Mouse (Mus musculus) kidney, embryonic 16.5 days (tissue): ENCODE results near the gene Gcnt2. TPM values are rescaled to one million over a fixed set of nuclear protein-coding genes. Genes with fewer than 3 reads are reported as not detected.
A peak's percentile ranks its signal among the peaks of the same experiment; 100 is the strongest.
"Not testable (repeated sequence)": the region's sequence is repeated elsewhere in the genome, so short reads cannot be mapped to it uniquely, and the experiment has no call there.

Experiments used
- ATAC-seq: fragments of 200-750 bp; cut with Nextera tagmentation; 2 replicates; pipeline ENCODE4 v1.8.0; 2017; ENCODE audit warnings: moderate TSS enrichment; ENCODE audit not compliant: low FRiP score, low TSS enrichment
- H3K27ac ChIP-seq: fragments of 300-500 bp; sonication (generic); 2 replicates; pipeline ENCODE4 v1.5.1; 2014; ENCODE audit warnings: low read length
- H3K27me3 ChIP-seq: fragments of 300-500 bp; sonication (generic); 2 replicates; pipeline ENCODE4 v1.6.1; 2014; ENCODE audit warnings: low read length, control low read depth, mixed read lengths; ENCODE audit not compliant: insufficient read depth
- H3K36me3 ChIP-seq: fragments of 300-500 bp; sonication (generic); 2 replicates; pipeline ENCODE4 v1.6.1; 2014; ENCODE audit warnings: low read length, control low read depth, mixed read lengths; ENCODE audit not compliant: insufficient read depth
- H3K4me1 ChIP-seq: fragments of 300-500 bp; sonication (generic); 2 replicates; pipeline ENCODE4 v1.6.1; 2014; ENCODE audit warnings: low read length, control low read depth, mixed read lengths; ENCODE audit not compliant: insufficient read depth
- H3K4me2 ChIP-seq: fragments of 300-500 bp; sonication (generic); replicated peaks from 2 replicates; pipeline ENCODE4 v1.6.1; 2014; ENCODE audit warnings: low read depth, low read length
- H3K4me3 ChIP-seq: fragments of 300-500 bp; sonication (generic); 2 replicates; pipeline ENCODE4 v1.5.1; 2014; ENCODE audit warnings: mild to moderate bottlenecking, low read length
- H3K9ac ChIP-seq: fragments of 300-500 bp; sonication (generic); replicated peaks from 2 replicates; pipeline ENCODE4 v1.6.1; 2014; ENCODE audit warnings: low read length
- H3K9me3 ChIP-seq: fragments of 300-500 bp; sonication (generic); 2 replicates; pipeline ENCODE4 v1.6.1; 2016; ENCODE audit warnings: low read length, control low read depth
- WGBS: fragments of 180-500 bp; shearing (Covaris S2); extraction: QIAGEN DNeasy Blood & Tissue Kit; methylation state at CpG from one replicate; pipeline ENCODE4 v1.1.7; 2014; 5-methylcytosine and 5-hydroxymethylcytosine counted together
- polyA plus RNA-seq: library from polyadenylated mRNA; unstranded; fragments of >200 nt; fragmentation: Nextera tagmentation; extraction: Ambion mirVana; gene quantifications from 2 replicates; pipeline ENCODE4 v1.2.1, GENCODE M21; 2015

Gene Gcnt2
- polyA plus RNA-seq, 1 experiment from 2014 or later: 5.9 TPM

DNA sequence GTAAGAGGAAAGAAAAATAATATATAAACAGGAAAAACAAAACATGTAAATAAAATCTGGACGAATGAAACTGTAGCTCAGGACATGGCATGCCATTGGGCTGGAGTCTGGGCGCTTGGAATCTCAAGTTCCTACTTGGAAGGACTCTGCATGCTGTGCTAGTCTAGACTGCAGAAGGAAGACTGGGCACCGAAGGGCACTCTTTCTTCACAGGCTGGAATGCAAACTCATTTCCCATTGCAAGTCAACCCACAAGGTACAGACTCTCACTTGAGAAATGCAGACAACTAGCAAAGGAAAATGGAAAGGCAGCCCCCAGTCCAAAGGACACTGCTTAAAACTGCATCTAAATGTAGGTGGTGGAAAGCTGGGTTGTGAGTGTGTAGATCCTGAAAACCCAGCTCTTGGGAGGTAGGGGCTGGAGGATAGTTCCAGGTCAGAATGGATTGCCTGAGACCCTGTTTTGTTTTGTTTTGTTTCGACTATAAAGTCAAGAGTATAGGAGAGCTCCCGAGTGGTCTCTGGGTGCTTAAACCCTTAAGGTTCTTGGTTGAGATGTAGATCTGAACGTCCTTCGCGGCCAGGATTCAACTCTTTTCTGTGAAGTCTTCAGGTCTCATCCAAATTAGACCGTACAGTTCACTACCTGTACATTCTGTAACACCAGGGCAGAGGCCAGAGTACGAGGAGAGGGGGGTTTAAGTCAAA lies 26.5 kb downstream of the Gcnt2 start:
- Histone ChIP-seq H3K27ac (no peak overlapping the region; the same call in 1 of the 2 replicates), H3K4me2 (peak overlapping the region; percentile 75), H3K9me3 (no peaks in the 10 kb centered on the region), H3K9ac (peak overlapping the region; percentile 70; the same call in 1 of the 2 replicates), H3K36me3 (no peaks in the 10 kb centered on the region), H3K4me1 (peaks cover 30% of the 10 kb centered on the region), H3K4me3 (peak overlapping the region; percentile 46), H3K27me3 (no peaks in the 10 kb centered on the region)
- WGBS: 39% methylated on average over 10 of the region's 10 CpGs
- no peak for ATAC-seq

DNA sequence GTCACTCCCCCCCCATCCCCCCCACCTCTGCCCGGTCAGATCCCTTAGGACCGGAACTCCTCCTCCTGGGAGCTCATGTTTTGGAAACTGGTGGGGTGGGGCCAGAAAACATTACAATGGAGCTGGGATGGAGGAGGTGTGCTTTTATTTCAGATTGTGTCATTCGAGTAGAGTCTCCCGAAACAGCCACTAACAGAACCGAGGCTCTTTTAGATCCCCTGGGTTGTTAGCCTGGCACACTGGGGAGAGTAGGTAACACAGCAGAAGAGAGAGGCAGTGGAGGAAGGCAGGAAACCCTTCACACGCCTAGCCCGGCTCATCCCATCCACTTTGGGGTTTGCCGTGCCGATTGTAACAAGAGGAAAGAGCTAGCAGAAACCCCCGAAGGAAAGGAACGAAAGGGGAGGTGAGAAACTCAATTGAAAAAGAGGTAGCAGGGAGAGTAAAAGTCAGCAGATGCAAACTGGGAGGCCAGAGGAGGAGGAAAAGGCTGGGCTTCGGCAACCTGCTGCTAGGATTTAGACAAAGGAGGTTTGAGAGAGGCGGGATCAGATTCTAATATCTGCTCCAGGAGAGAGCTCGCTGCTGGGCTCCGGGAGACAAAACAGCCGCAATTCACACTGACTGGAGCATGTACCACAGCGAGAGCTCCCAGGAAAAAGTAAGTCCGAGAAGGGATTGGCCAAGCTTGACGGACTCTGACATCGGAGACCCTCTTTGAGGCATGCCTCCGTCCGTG lies 27.3 kb downstream of the Gcnt2 start:
- H3K4me1 ChIP-seq: peaks cover 30% of the 10 kb centered on the region
- H3K9ac ChIP-seq: peak overlapping the region; percentile 70
- no peaks in the 10 kb centered on the region for H3K36me3 ChIP-seq
- peak overlapping the region; percentile 71 for H3K27ac ChIP-seq
- H3K27me3 ChIP-seq: no peaks in the 10 kb centered on the region
- ATAC-seq: peak; percentile 66
- WGBS: under 1% methylated on average over 22 of the region's 22 CpGs
- peak overlapping the region; percentile 75 for H3K4me2 ChIP-seq
- H3K4me3 ChIP-seq: peak overlapping the region; percentile 46
- no peaks in the 10 kb centered on the region for H3K9me3 ChIP-seq

DNA sequence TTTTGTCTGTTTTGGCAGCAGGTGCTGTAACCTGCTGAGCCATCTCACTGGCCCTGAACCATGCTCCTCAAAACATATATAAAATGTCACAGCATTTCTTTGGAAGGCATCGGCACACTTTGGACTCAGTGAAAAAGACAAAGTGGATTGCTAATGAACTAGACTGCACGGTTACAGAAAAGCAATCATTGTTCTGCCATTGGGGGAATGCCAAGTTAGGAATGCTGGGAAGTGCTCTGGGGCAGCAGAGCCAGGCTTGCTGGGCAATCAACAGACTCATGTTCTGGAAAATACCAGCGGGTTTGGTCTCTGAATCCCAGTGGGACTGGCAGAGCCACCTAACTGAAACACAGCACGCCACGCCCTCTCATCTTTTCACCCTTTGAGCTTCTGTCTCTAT lies 31.0 kb downstream of the Gcnt2 start:
- Histone ChIP-seq H3K27ac (no peak overlapping the region), H3K4me2 (no peak overlapping the region), H3K9ac (no peak overlapping the region), H3K4me1 (peaks cover 33% of the 10 kb centered on the region), H3K4me3 (no peak overlapping the region), H3K9me3 (no peaks in the 10 kb centered on the region), H3K27me3 (no peaks in the 10 kb centered on the region), H3K36me3 (no peaks in the 10 kb centered on the region)
- ATAC-seq: no peak
- 76% methylated on average over 5 of the region's 5 CpGs for WGBS

DNA sequence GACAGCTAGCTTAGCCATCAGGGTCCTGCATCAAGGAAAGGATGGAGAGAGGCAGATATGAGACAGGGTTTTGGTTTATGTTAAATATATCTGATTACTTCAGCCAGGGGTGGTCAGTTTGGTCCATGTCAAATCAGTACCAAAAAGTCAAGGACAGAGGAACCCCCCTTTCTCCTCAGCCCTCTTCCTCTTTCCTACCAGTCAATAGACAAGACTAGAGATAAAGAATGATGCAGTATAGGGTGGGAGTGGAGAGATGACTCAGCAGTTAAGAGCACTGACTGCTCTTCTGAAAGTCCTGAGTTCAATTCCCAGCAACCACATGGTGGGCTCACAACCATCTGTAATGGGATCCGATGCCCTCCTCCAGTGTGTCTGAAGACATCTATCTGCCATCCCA lies 31.8 kb downstream of the Gcnt2 start:
- H3K9ac ChIP-seq, H3K27me3 ChIP-seq, H3K9me3 ChIP-seq, H3K27ac ChIP-seq, H3K4me2 ChIP-seq, ATAC-seq, H3K36me3 ChIP-seq, H3K4me3 ChIP-seq: not testable (repeated sequence)
- H3K4me1 ChIP-seq: peaks cover 27% of the 10 kb centered on the region
- WGBS: 100% methylated on average over 1 of the region's 1 CpGs

DNA sequence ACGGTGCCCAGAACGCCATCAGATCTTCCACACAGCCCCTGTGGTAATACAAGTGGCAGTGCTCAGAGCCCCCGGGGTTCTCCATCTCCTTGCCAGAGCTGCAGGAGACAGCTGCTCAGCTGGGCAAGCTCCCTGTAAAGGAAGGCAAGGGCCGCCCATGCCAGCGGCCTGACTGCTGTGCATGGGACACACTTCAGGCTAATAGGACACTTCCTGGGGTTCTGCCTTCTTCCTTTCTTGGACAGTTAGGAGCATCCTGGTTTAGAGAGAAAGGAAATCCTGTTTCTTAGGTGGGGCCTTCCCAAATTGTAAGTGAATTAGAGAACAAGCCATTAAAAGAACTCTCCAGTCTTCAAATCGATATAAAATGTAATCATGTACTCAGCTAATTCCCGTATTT lies 32.5 kb downstream of the Gcnt2 start:
- Histone ChIP-seq H3K27ac (no peak overlapping the region), H3K4me1 (peaks cover 20% of the 10 kb centered on the region), H3K9ac (no peak overlapping the region), H3K27me3 (no peaks in the 10 kb centered on the region), H3K36me3 (no peaks in the 10 kb centered on the region), H3K9me3 (no peaks in the 10 kb centered on the region), H3K4me3 (no peak overlapping the region), H3K4me2 (no peak overlapping the region)
- ATAC-seq: no peak
- 76% methylated on average over 7 of the region's 7 CpGs for WGBS

DNA sequence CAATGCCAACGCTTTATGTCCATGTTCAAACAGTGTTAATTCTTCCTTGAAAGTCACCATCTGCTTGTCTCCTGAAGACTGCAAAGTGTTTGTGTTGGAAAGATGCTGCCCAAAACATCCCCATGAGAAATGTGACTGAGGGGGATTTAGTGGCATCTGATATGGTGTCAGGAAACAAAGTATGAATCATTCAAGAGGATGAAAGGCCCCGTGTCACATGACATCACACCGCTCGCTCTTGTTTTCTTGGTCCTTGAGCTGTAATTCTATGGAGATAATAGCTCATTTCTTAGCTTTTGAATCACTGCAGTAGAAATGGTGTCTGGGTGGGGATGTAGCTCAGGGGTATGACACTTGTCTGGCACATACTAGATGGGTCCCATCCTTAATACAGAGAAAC lies 33.0 kb downstream of the Gcnt2 start:
- Histone ChIP-seq H3K4me1 (peaks cover 15% of the 10 kb centered on the region), H3K27ac (no peak overlapping the region), H3K4me3 (no peak overlapping the region), H3K27me3 (no peaks in the 10 kb centered on the region), H3K36me3 (no peaks in the 10 kb centered on the region), H3K9me3 (no peaks in the 10 kb centered on the region), H3K4me2 (no peak overlapping the region), H3K9ac (no peak overlapping the region)
- 59% methylated on average over 4 of the region's 4 CpGs for WGBS
- ATAC-seq: no peak

DNA sequence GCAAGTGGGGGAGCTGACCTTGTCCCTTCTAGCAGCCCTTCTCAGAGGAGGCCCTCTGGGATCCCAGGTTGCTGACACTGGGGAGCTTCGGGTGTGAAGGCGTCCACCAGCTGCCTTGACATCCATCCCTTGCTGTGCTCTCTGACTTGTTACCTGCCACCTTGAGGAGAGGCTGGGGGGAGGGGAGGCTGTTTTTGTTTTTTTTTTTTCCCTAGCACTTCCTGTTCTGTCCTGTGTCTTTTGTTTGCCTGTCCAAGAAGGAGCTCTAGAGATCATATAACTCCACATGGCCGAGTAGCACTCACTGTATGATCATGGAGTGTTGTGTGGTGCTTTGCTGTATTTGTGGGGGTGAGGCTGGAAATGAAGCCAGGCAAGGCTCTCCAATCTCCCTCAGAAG lies 34.0 kb downstream of the Gcnt2 start:
- H3K36me3 ChIP-seq: no peaks in the 10 kb centered on the region
- 71% methylated on average over 3 of the region's 3 CpGs for WGBS
- peaks cover 7% of the 10 kb centered on the region; the same call in 1 of the 2 replicates for H3K4me1 ChIP-seq
- H3K27ac ChIP-seq: no peak overlapping the region
- no peak overlapping the region for H3K4me2 ChIP-seq
- no peak overlapping the region for H3K9ac ChIP-seq
- no peak overlapping the region for H3K4me3 ChIP-seq
- no peak for ATAC-seq
- no peaks in the 10 kb centered on the region for H3K9me3 ChIP-seq
- H3K27me3 ChIP-seq: no peaks in the 10 kb centered on the region

DNA sequence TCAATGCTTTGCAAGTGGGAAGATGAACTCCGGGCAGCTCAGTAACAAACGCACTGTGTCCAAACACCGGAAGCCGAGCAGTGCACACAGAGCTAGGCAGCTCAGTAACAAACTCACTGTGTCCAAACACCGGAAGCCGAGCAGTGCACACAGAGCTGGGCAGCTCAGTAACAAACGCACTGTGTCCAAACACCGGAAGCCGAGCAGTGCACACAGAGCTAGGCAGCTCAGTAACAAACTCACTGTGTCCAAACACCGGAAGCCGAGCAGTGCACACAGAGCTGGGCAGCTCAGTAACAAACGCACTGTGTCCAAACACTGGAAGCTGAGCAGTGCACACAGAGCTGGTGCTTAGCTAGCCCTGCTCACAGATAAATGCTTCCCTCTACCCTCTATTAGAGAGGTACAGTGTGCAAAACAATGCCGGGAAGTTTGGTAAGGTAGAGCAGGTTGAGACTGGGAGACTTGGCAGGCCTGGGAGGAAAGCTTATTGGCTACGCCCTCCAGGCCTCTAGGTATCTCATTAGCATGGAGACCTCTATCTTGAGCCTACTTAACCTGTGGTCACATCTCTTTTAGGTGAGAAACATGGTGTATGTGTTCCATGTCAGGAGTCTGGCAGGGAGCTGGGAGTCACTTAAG lies 38.6 kb downstream of the Gcnt2 start:
- H3K4me3 ChIP-seq, H3K9me3 ChIP-seq, H3K9ac ChIP-seq, H3K27ac ChIP-seq, H3K4me2 ChIP-seq, H3K36me3 ChIP-seq, H3K27me3 ChIP-seq, ATAC-seq: not testable (repeated sequence)
- WGBS: 81% methylated on average over 13 of the region's 14 CpGs
- peaks cover 20% of the 10 kb centered on the region for H3K4me1 ChIP-seq

DNA sequence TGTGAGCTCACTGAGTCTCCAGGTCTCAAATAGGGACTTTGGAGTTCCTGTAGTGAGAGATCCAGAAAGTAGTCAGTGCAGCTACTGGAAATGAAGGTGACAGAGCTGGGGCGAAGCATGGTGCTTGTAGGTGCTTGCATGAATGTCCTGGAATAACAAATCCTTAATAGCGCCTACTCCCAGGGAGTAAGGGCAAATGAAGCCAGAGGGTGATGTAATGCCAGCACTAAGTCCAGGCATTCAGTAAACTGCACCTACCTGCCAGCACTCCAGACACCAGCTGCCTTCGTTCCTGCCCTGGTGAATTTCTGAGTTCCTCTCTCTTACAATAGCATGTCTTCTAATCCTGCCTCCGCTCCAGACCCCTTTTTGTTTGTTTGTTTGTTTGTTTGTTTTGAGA lies 39.1 kb downstream of the Gcnt2 start:
- H3K9me3 ChIP-seq: no peaks in the 10 kb centered on the region
- no peak overlapping the region for H3K9ac ChIP-seq
- H3K27me3 ChIP-seq: no peaks in the 10 kb centered on the region
- ATAC-seq: no peak
- H3K4me1 ChIP-seq: peaks cover 16% of the 10 kb centered on the region
- H3K4me2 ChIP-seq: no peak overlapping the region
- H3K4me3 ChIP-seq: no peak overlapping the region
- 90% methylated on average over 4 of the region's 4 CpGs for WGBS
- H3K36me3 ChIP-seq: no peaks in the 10 kb centered on the region
- H3K27ac ChIP-seq: no peak overlapping the region
